Mouse (Mus musculus): Measurements from ENCODE around the gene Camta1.

Gene Camta1

GRCm38 (mm10) chr4:151666411-151666901 is 195.2 kb downstream of the Camta1 start:
- DNase-seq = no peak

DNA sequence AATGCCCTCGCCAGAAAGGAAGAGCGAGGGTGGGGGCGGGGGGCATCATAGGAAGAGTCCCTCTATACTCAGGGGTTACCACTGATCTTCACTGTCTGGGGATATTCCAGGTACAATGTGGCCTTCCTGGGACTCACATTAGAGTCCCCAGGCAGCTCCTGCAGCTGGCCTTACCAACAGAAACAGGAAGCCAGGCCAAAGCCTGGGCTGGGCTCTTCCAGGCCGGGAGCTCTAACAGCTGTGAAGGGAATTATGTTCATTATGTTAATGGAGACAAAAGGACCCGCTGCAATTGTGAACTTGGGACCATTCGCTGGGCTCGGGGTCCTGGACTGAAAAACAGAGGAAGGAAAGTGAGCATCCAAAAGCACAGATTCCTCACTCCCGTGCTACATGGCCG is 200.2 kb downstream of the Camta1 start:
- DNase-seq = no peak

DNA sequence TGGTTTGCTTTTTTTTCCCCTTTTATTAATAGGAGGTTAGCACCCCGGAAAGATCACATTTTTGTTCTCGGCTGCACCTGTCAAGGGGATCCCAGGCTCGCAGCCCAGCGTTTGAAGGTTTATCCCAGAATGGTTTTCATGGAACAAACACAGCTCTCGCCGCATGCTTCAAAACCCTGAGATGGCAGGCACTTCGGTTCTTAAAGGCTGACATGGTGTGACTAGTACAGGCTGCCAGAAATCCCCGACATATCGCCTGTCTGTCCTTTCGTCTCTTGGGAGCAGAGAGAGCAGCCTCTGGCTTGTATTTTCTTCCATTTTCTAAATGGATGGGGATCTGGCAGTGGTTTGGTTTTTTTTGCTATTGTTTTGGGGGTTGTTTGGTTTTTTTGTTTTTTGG is 205.2 kb downstream of the Camta1 start:
- no peak for DNase-seq

GRCm38 (mm10) chr4:151655637-151656385 is 205.9 kb downstream of the Camta1 start:
- DNase-seq = no peak

DNA sequence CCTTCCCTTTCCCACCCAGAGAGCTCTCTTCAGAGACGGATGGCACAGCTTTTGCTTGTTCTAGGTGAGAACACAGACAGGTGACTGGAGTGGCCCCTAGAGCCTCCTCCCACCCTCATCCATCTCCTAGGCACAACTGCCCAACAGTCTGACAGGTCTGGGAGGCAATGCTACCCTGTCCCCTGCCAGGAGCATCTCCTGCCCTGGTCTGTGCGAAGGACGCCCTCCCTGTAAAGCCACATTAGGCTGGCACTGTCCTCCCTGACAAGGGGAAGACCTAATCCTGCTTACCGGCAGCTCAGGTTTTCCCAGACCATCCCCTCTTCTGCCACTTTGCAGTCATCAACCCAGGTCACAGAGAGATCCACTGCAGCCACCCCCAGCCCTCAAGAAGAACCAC is 206.4 kb downstream of the Camta1 start:
- no peak for DNase-seq

- DNase-seq = no peak
Measured at GRCm38 (mm10) chr4:151642418-151642817, 219.3 kb downstream of the Camta1 start.

DNA sequence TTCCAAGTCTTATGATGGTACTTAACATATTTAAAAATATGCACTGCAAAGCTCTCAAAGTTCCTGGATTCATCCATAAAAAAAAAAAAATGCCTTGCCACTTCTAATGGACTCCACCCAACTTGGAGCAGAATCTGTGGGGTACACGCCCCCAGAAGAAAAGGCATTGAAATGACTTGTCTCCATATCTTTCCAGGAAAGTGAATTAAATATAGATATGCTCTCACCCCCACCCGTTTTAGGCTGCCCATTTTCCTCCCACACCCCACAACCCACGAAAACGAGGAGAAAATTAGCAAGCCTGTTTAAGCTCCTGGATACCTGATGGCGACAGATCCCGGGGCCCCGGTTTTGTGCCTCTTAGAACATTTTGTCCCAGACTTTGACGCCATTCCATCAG is 220.7 kb downstream of the Camta1 start:
- DNase-seq = no peak

DNA sequence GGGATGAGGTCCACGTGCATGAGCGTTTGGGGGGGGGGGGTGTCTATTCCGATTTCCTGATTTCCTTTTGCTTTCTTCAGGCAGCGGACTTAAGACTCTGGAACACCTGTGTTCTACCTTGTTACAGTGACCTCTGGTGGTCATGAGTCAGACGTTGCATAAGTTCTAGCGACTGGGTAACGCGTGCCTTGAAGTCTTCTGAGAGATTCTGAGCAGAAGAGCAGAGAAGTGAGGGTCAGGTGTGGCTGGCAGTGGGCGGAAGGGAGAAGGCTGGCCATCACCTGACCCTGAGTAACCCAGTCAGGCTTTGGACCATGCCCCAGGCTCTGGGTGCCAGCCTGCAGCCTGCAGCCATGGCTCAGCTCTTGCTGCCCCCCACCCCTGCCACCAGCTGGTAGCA is 222.7 kb downstream of the Camta1 start:
- no peak for DNase-seq

DNA sequence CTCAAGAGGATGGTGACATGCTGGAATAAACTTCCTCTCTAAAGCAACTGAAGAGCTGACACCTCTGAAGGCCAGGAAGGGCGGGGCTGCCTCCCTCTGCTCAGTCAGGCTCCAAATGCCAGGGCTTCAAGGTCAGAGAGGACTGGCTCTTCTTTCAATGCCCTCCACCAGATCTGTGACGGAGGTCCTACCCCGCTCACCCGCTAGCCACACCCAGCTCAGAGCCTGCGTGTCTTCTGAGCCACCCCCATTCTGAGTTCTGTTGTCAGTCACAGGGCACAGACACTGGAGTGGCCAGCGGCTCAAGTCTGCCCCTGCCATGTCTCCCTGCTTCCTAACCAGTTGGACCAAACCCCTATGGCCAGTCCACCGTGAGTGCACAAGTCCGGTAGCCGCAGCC is 224.3 kb downstream of the Camta1 start:
- no peak for DNase-seq

- no peak for DNase-seq
Measured at GRCm38 (mm10) chr4:151634771-151635170, 226.9 kb downstream of the Camta1 start.

GRCm38 (mm10) chr4:151633795-151634194 is 227.9 kb downstream of the Camta1 start:
- DNase-seq = no peak

DNA sequence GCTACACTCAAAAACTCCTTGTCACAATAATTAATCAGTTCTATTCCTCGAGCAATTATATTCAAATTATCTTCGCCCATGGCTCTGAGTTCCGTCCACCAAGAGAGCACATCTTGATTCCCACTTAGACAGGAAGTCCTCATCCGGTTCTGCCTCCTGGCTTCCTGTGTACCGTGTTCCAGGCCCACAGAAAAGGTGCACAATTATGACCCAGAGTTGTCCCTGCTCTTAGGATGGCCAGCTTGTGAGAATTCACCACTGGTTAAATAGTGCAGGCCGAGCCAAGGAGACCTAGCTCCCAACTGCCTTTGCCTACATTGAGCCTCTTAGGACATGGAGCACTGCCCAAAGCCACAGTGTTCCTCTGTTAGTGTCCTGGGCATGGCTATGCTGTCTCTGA is 229.4 kb downstream of the Camta1 start:
- DNase-seq = no peak

DNA sequence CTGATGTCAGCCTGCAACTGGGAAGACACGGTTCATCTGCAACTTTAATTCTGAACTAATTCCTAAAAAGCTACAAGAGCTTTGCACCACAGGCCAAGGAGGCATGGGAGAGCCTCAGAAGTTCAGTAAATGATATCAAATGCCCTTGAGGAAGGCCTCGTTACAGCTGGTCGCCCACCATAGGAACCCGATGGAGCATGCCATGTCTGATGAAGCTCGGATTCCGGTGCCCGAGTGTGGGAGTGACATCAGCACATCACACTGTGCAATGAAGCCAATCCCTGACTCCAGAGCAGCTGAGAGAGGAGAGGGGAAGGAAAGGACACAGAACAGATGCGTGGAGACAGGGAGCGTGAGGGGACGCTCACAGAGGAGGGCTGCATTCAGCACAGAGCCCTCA is 231.0 kb downstream of the Camta1 start:
- DNase-seq = no peak

DNA sequence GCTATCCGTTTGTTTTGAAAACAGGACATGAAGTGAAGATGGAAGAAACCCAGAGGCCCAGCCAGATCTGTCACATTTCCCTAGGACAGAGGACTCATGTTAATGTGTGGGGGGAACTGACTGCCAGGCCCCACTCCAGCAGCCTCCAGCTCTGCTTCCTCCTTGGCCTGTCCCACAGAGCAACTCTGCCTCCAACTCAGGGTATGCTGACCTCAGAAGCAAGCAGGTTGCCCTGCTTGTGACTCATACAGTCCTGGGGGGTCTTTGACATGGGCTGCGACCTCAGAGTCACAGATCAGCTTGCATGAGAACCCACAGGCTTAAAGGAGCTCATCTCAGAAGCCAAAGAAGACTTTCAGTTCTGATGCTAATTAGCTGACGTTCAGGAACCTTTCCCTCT is 231.4 kb downstream of the Camta1 start:
- DNase-seq = no peak

DNA sequence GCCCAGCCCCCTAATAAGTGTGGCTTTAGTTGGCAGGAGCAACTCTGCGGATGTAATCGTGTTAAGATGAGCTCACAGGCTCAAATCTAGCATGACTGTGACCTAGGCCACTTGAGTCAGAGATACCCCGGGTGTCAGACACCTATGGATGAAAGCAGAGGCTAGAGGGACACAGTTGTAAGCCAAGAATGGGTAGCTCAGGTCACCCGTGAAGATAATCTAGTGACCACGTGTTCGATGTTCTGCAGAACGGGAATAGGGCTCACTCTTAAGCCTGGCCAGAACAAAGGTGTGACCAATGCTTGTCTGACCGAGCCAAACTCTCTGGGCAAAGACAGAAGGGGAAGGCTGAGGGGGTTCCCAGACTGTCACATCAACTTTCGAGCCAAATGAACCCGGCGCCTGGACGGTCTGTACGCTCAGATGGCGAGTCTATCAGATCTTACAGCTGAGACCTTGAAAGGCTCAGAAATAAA is 242.1 kb downstream of the Camta1 start:
- no peak for DNase-seq

GRCm38 (mm10) chr4:151618420-151619310 is 243.0 kb downstream of the Camta1 start:
- DNase-seq = no peak

GRCm38 (mm10) chr4:151611621-151612020 is 250.1 kb downstream of the Camta1 start:
- DNase-seq = no peak

DNA sequence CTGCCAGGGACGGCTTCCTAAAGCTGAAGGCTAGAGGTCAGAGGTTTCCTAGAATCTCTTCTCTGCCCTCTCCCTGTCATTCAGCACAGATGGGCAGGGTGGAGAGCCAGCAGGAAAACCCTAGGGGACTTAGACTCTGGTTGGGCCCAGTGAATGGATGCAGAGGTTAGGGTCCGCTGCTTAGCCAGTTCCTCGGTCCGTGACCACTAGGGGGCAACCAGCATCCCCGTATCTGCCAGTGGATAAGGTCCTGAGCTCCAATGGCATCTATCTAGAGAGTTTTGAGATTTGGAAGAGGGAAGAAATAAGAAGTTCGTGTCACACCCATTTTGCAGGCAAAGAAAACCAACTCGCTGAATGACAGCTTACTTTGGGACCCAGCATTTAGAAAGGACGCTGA is 251.4 kb downstream of the Camta1 start:
- peak in 1 of 2 experiments; percentile 16 for DNase-seq

GRCm38 (mm10) chr4:151604907-151605306 is 256.8 kb downstream of the Camta1 start:
- no peak for DNase-seq

GRCm38 (mm10) chr4:151604481-151604880 is 257.2 kb downstream of the Camta1 start:
- peak in 1 of 2 experiments; percentile 9 for DNase-seq

DNA sequence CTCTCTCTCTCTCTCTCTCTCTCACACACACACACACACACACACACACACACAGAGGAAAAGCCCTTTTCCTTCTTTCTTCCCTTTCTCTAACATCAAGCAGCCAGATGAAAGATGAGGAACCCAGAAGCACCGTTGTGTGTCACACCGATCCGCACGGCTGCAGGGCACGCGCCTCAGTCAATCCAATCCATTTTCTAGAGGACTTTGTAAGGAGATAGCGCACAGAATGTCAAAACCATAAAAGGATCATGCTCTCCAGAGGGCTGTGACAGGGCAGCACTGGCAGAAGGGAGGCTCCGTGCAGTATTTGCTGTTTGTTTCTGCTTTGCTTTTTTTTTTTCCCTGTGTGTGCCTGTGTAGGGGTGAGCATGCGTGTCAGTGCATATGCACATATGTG is 258.1 kb downstream of the Camta1 start:
- no peak for DNase-seq

DNA sequence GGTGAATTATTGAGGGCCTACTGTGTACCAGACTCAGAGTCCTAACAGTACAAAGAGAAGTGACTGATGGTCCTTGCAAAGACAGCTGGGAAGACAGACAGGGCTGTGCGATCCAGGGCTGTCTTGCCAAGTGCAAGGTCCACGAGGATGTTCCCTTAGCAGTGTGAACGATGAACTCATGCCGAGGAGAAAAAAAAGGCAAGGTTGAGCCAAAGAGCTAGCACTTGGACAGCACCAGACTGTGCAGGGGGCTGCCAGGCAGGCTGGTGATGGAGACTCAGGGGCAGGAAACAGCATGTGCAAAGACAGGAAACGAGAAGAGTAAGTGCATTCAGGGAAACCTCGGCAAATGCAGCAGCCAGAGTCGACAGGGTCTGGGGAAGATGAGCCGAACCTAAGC is 266.6 kb downstream of the Camta1 start:
- no peak for DNase-seq

GRCm38 (mm10) chr4:151593042-151593441 is 268.6 kb downstream of the Camta1 start:
- DNase-seq = no peak

DNA sequence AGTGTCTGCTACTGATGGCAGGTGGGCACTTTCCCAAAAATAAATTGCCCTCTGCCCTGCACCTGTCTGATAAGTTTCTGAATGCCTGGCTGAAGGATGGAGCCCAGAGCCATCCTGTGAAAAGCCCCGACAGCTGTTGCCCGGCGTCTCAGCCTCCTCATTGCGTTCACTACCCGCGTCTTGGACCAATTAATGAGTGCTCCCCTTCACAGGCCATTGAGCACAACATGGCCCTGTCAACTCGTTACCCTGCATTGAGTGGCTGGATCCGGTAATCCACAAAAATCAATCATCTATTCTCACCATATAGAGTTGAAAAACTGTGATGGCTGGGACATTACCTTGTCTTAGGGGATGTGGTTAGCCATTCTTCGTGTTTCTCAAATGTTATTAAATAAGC is 275.6 kb downstream of the Camta1 start:
- DNase-seq = no peak
